Mouse (Mus musculus): ENCODE data around the gene Syf2. TPM values are rescaled to one million over a fixed set of nuclear protein-coding genes. Genes with fewer than 3 reads are reported as not detected.
A peak's percentile ranks its signal among the peaks of the same experiment; 100 is the strongest.

The Syf2 gene
- polyA plus RNA-seq, 1 experiment from 2014 or later, result 52.4 TPM

GRCm38 (mm10) chr4:134929536-134929935 is 1.2 kb upstream of the Syf2 start:
- Histone ChIP-seq H3K4me2 (ENCODE audit: low read depth, low read length) (no peak overlapping the region), H3K9me3 (ENCODE audit: control insufficient read depth, low read length) (no peaks in the 10 kb centered on the region), H3K36me3 (ENCODE audit: control insufficient read depth, insufficient read depth, low read length) (peaks cover 39% of the 10 kb centered on the region), H3K4me3 (ENCODE audit: low read depth, low read length) (no peak overlapping the region), H3K27me3 (ENCODE audit: control insufficient read depth, insufficient read depth, low read length) (no peaks in the 10 kb centered on the region), H3K9ac (replicated peaks; ENCODE audit: low read depth, low read length) (no peak overlapping the region), H3K4me1 (ENCODE audit: control insufficient read depth, insufficient read depth, low read length) (peaks cover 24% of the 10 kb centered on the region), H3K27ac (ENCODE audit: low read depth, low read length) (no peak overlapping the region)
- WGBS, result 82% methylated on average over 4 of the region's 4 CpGs
- ATAC-seq (ENCODE audit: low read depth), result no peak

- Histone ChIP-seq H3K4me3 (ENCODE audit: low read depth, low read length) (peak overlapping the region; percentile 96), H3K9me3 (ENCODE audit: control insufficient read depth, low read length) (no peaks in the 10 kb centered on the region), H3K9ac (replicated peaks; ENCODE audit: low read depth, low read length) (peak overlapping the region; percentile 42), H3K4me2 (ENCODE audit: low read depth, low read length) (peak overlapping the region; percentile 65), H3K27me3 (ENCODE audit: control insufficient read depth, insufficient read depth, low read length) (no peaks in the 10 kb centered on the region), H3K4me1 (ENCODE audit: control insufficient read depth, insufficient read depth, low read length) (peaks cover 17% of the 10 kb centered on the region), H3K36me3 (ENCODE audit: control insufficient read depth, insufficient read depth, low read length) (peaks cover 45% of the 10 kb centered on the region), H3K27ac (ENCODE audit: low read depth, low read length) (peak overlapping the region; percentile 56)
- WGBS, result 28% methylated on average over 9 of the region's 9 CpGs
- ATAC-seq (ENCODE audit: low read depth), result no peak
These were observed 508 bp upstream of the Syf2 start for GRCm38 (mm10) chr4:134930190-134930589.

GRCm38 (mm10) chr4:134937240-134938176 is 6.8 kb downstream of the Syf2 start:
- WGBS, result 52% methylated on average over 17 of the region's 17 CpGs
- peaks cover 34% of the 10 kb centered on the region for H3K36me3 ChIP-seq (ENCODE audit: control insufficient read depth, insufficient read depth, low read length)

GRCm38 (mm10) chr4:134939900-134940299 is 9.2 kb downstream of the Syf2 start:
- H3K36me3 ChIP-seq (ENCODE audit: control insufficient read depth, insufficient read depth, low read length), result peaks cover 21% of the 10 kb centered on the region
- H3K4me1 ChIP-seq (ENCODE audit: control insufficient read depth, insufficient read depth, low read length), result no peaks in the 10 kb centered on the region
- H3K27me3 ChIP-seq (ENCODE audit: control insufficient read depth, insufficient read depth, low read length), result no peaks in the 10 kb centered on the region
- WGBS, result 25% methylated on average over 9 of the region's 9 CpGs
- H3K9me3 ChIP-seq (ENCODE audit: control insufficient read depth, low read length), result no peaks in the 10 kb centered on the region
- H3K4me2 ChIP-seq (ENCODE audit: low read depth, low read length), result no peak overlapping the region
- ATAC-seq (ENCODE audit: low read depth), result no peak
- no peak overlapping the region for H3K4me3 ChIP-seq (ENCODE audit: low read depth, low read length)
- H3K9ac ChIP-seq (replicated peaks; ENCODE audit: low read depth, low read length), result no peak overlapping the region
- H3K27ac ChIP-seq (ENCODE audit: low read depth, low read length), result no peak overlapping the region

More at GRCm38 (mm10) chr4:134937240-134938176, 6.8 kb downstream of the Syf2 start:
- H3K4me1 ChIP-seq (ENCODE audit: control insufficient read depth, insufficient read depth, low read length), result no peaks in the 10 kb centered on the region
- no peaks in the 10 kb centered on the region for H3K9me3 ChIP-seq (ENCODE audit: control insufficient read depth, low read length)
- H3K27me3 ChIP-seq (ENCODE audit: control insufficient read depth, insufficient read depth, low read length), result no peaks in the 10 kb centered on the region
- no peak overlapping the region for H3K27ac ChIP-seq (ENCODE audit: low read depth, low read length)
- H3K4me3 ChIP-seq (ENCODE audit: low read depth, low read length), result no peak overlapping the region
- no peak overlapping the region for H3K9ac ChIP-seq (replicated peaks; ENCODE audit: low read depth, low read length)
- H3K4me2 ChIP-seq (ENCODE audit: low read depth, low read length), result no peak overlapping the region
- ATAC-seq (ENCODE audit: low read depth), result no peak

- H3K4me2 ChIP-seq (ENCODE audit: low read depth, low read length), result no peak overlapping the region
- 55% methylated on average over 27 of the region's 27 CpGs for WGBS
These were observed 13.2 kb downstream of the Syf2 start for GRCm38 (mm10) chr4:134943758-134944538.

GRCm38 (mm10) chr4:134946024-134946744 is 15.5 kb downstream of the Syf2 start:
- no peak overlapping the region for H3K4me3 ChIP-seq (ENCODE audit: low read depth, low read length)
- 10% methylated on average over 17 of the region's 17 CpGs for WGBS
- ATAC-seq (ENCODE audit: low read depth), result peak; percentile 44; the same call in 1 of the 2 replicates

More at GRCm38 (mm10) chr4:134943758-134944538, 13.2 kb downstream of the Syf2 start:
- no peaks in the 10 kb centered on the region for H3K27me3 ChIP-seq (ENCODE audit: control insufficient read depth, insufficient read depth, low read length)
- ATAC-seq (ENCODE audit: low read depth), result no peak
- H3K4me1 ChIP-seq (ENCODE audit: control insufficient read depth, insufficient read depth, low read length), result peaks cover 3% of the 10 kb centered on the region; the same call in 1 of the 2 replicates
- H3K9ac ChIP-seq (replicated peaks; ENCODE audit: low read depth, low read length), result no peak overlapping the region
- H3K9me3 ChIP-seq (ENCODE audit: control insufficient read depth, low read length), result no peaks in the 10 kb centered on the region
- no peak overlapping the region for H3K4me3 ChIP-seq (ENCODE audit: low read depth, low read length)
- no peak overlapping the region for H3K27ac ChIP-seq (ENCODE audit: low read depth, low read length)
- H3K36me3 ChIP-seq (ENCODE audit: control insufficient read depth, insufficient read depth, low read length), result no peaks in the 10 kb centered on the region

GRCm38 (mm10) chr4:134950518-134951091 is 19.9 kb downstream of the Syf2 start:
- Histone ChIP-seq H3K9ac (replicated peaks; ENCODE audit: low read depth, low read length) (no peak overlapping the region), H3K36me3 (ENCODE audit: control insufficient read depth, insufficient read depth, low read length) (no peaks in the 10 kb centered on the region), H3K27me3 (ENCODE audit: control insufficient read depth, insufficient read depth, low read length) (no peaks in the 10 kb centered on the region), H3K27ac (ENCODE audit: low read depth, low read length) (no peak overlapping the region), H3K9me3 (ENCODE audit: control insufficient read depth, low read length) (no peaks in the 10 kb centered on the region), H3K4me2 (ENCODE audit: low read depth, low read length) (no peak overlapping the region), H3K4me3 (ENCODE audit: low read depth, low read length) (no peak overlapping the region), H3K4me1 (ENCODE audit: control insufficient read depth, insufficient read depth, low read length) (peaks cover 10% of the 10 kb centered on the region; the same call in 1 of the 2 replicates)
- 21% methylated on average over 11 of the region's 11 CpGs for WGBS
- ATAC-seq (ENCODE audit: low read depth), result no peak; the same call in 1 of the 2 replicates

More at GRCm38 (mm10) chr4:134946024-134946744, 15.5 kb downstream of the Syf2 start:
- Histone ChIP-seq H3K9me3 (ENCODE audit: control insufficient read depth, low read length) (no peaks in the 10 kb centered on the region), H3K27me3 (ENCODE audit: control insufficient read depth, insufficient read depth, low read length) (no peaks in the 10 kb centered on the region), H3K4me2 (ENCODE audit: low read depth, low read length) (peak overlapping the region; percentile 42), H3K27ac (ENCODE audit: low read depth, low read length) (no peak overlapping the region), H3K4me1 (ENCODE audit: control insufficient read depth, insufficient read depth, low read length) (peaks cover 3% of the 10 kb centered on the region; the same call in 1 of the 2 replicates), H3K9ac (replicated peaks; ENCODE audit: low read depth, low read length) (peak overlapping the region; percentile 37; the same call in 1 of the 2 replicates), H3K36me3 (ENCODE audit: control insufficient read depth, insufficient read depth, low read length) (no peaks in the 10 kb centered on the region)

- Histone ChIP-seq H3K27me3 (ENCODE audit: control insufficient read depth, insufficient read depth, low read length) (no peaks in the 10 kb centered on the region), H3K9ac (replicated peaks; ENCODE audit: low read depth, low read length) (no peak overlapping the region), H3K9me3 (ENCODE audit: control insufficient read depth, low read length) (no peaks in the 10 kb centered on the region), H3K4me3 (ENCODE audit: low read depth, low read length) (no peak overlapping the region), H3K4me1 (ENCODE audit: control insufficient read depth, insufficient read depth, low read length) (peaks cover 6% of the 10 kb centered on the region; the same call in 1 of the 2 replicates), H3K27ac (ENCODE audit: low read depth, low read length) (no peak overlapping the region), H3K4me2 (ENCODE audit: low read depth, low read length) (no peak overlapping the region), H3K36me3 (ENCODE audit: control insufficient read depth, insufficient read depth, low read length) (no peaks in the 10 kb centered on the region)
- no peak for ATAC-seq (ENCODE audit: low read depth)
- 8% methylated on average over 15 of the region's 15 CpGs for WGBS
These were observed 23.8 kb downstream of the Syf2 start for GRCm38 (mm10) chr4:134954461-134954860.
